Mouse (Mus musculus) kidney, postnatal 14 days (tissue): ENCODE measurements around the gene Lurap1.

Experiments
- DNase-seq: peaks from one replicate; pipeline ENCODE4 v3.0.0; 2022; ENCODE audit warnings: mixed read lengths

Lurap1 gene

GRCm38 (mm10) chr4:116151238-116151637 lies at the start of gene Lurap1:
TSS of gene Lurap1 (minus strand) at chr4:116151338.
- DNase-seq = no peak

- no peak for DNase-seq
These were observed 47.3 kb upstream of the Lurap1 start for GRCm38 (mm10) chr4:116198422-116198821.

- no peak for DNase-seq
These were observed 42.6 kb upstream of the Lurap1 start for GRCm38 (mm10) chr4:116193583-116194383.

- peak; percentile 40 for DNase-seq
These were observed 41.2 kb upstream of the Lurap1 start for GRCm38 (mm10) chr4:116192286-116192835.

GRCm38 (mm10) chr4:116185083-116185482 lies 33.9 kb upstream of the Lurap1 start:
- no peak for DNase-seq

- peak; percentile 63 for DNase-seq
These were observed 31.6 kb upstream of the Lurap1 start for GRCm38 (mm10) chr4:116182745-116183144.

- DNase-seq = no peak
These were observed 30.9 kb upstream of the Lurap1 start for GRCm38 (mm10) chr4:116182079-116182478.

- peak; percentile 88 for DNase-seq
These were observed 26.0 kb upstream of the Lurap1 start for GRCm38 (mm10) chr4:116177140-116177539.

GRCm38 (mm10) chr4:116176543-116176988 lies 25.4 kb upstream of the Lurap1 start:
- peak; percentile 91 for DNase-seq

- DNase-seq = no peak
These were observed 24.8 kb upstream of the Lurap1 start for GRCm38 (mm10) chr4:116175711-116176542.

- no peak for DNase-seq
These were observed 24.0 kb upstream of the Lurap1 start for GRCm38 (mm10) chr4:116175136-116175535.

- peak; percentile 76 for DNase-seq
These were observed 23.5 kb upstream of the Lurap1 start for GRCm38 (mm10) chr4:116174466-116175116.

- DNase-seq = no peak
These were observed 22.6 kb upstream of the Lurap1 start for GRCm38 (mm10) chr4:116173752-116174151.

- DNase-seq = no peak
These were observed 21.9 kb upstream of the Lurap1 start, which contains the start of the genes 1700042G07Rik and Gm49337 for GRCm38 (mm10) chr4:116173072-116173471. TSS of gene 1700042G07Rik (plus strand) at chr4:116173372. TSS of gene Gm49337 (plus strand) at chr4:116173384.

- no peak for DNase-seq
These were observed 18.2 kb upstream of the Lurap1 start for GRCm38 (mm10) chr4:116169353-116169672.

- DNase-seq = peak; percentile 84
These were observed 17.6 kb upstream of the Lurap1 start for GRCm38 (mm10) chr4:116168617-116169352.

- DNase-seq = peak; percentile 66
These were observed 16.3 kb upstream of the Lurap1 start, which contains the start of gene Tspan1 for GRCm38 (mm10) chr4:116167404-116167803. TSS of gene Tspan1 (minus strand) at chr4:116167601.

- DNase-seq = no peak
These were observed 14.7 kb upstream of the Lurap1 start for GRCm38 (mm10) chr4:116165708-116166407.

GRCm38 (mm10) chr4:116164759-116165554 lies 13.8 kb upstream of the Lurap1 start:
- DNase-seq = no peak

- DNase-seq = peak; percentile 69
These were observed 11.0 kb upstream of the Lurap1 start for GRCm38 (mm10) chr4:116162142-116162541.
